Comparison of ENCODE assay signal across 7 mouse cellular contexts in genomic region chr7:116307871-116308631, GRCm38 (mm10). TPM values are rescaled to one million over a fixed set of nuclear protein-coding genes. Genes with fewer than 3 reads are reported as not detected.
DNase-seq lines count a peak whose midpoint lies in the region; ATAC-seq and TF ChIP-seq lines count a peak whose summit lies in the region.

Plekha7 (minus strand) TSS chr7:116308376.

- no peaks in the 10 kb centered on the region for H3K27me3 ChIP-seq in forebrain, embryonic 11.5 days (ENCODE audit: control insufficient read depth, insufficient read depth, low read length)
- peaks cover 40% of the 10 kb centered on the region for H3K27me3 ChIP-seq in limb, embryonic 12.5 days
- peaks cover 2% of the 10 kb centered on the region; the same call in 1 of the 2 replicates for H3K27me3 ChIP-seq in midbrain, embryonic 13.5 days
- peaks cover 5% of the 10 kb centered on the region; the same call in 1 of the 2 replicates for H3K27me3 ChIP-seq in stomach, embryonic 15.5 days (replicated peaks)

- peaks cover 5% of the 10 kb centered on the region for H3K4me1 ChIP-seq in bone marrow macrophage, adult 2 months (ENCODE audit: control insufficient read depth, insufficient read depth, low read length)
- peaks cover 3% of the 10 kb centered on the region; the same call in 1 of the 2 replicates for H3K4me1 ChIP-seq in forebrain, embryonic 11.5 days (replicated peaks; ENCODE audit: control insufficient read depth, insufficient read depth, low read length)
- peaks cover 17% of the 10 kb centered on the region for H3K4me1 ChIP-seq in limb, embryonic 12.5 days (replicated peaks)
- H3K4me1 ChIP-seq in midbrain, embryonic 13.5 days (replicated peaks): peaks cover 27% of the 10 kb centered on the region
- peaks cover 19% of the 10 kb centered on the region for H3K4me1 ChIP-seq in stomach, embryonic 15.5 days

- H3K9ac ChIP-seq in forebrain, embryonic 11.5 days (ENCODE audit: low read length): peak within 1 kb of the TSS; percentile 79
- peak within 1 kb of the TSS; percentile 61 for H3K9ac ChIP-seq in limb, embryonic 12.5 days (replicated peaks)
- H3K9ac ChIP-seq in midbrain, embryonic 13.5 days (replicated peaks): peak within 1 kb of the TSS; percentile 76
- peak within 1 kb of the TSS; percentile 38 for H3K9ac ChIP-seq in stomach, embryonic 15.5 days

- TF ChIP-seq CTCF in bone marrow macrophage, adult 2 months (IDR thresholded peaks at IDR 0.05; ENCODE audit: low read depth, low read length): no peak

- WGBS in forebrain, embryonic 11.5 days: under 1% methylated on average over 58 of the region's 65 CpGs
- under 1% methylated on average over 59 of the region's 65 CpGs for WGBS in limb, embryonic 12.5 days
- under 1% methylated on average over 63 of the region's 65 CpGs for WGBS in midbrain, embryonic 13.5 days
- WGBS in stomach, embryonic 15.5 days: under 1% methylated on average over 58 of the region's 65 CpGs

- H3K9me3 ChIP-seq in forebrain, embryonic 11.5 days (ENCODE audit: control insufficient read depth, low read length): no peaks in the 10 kb centered on the region
- H3K9me3 ChIP-seq in limb, embryonic 12.5 days: no peaks in the 10 kb centered on the region
- H3K9me3 ChIP-seq in midbrain, embryonic 13.5 days: no peaks in the 10 kb centered on the region
- no peaks in the 10 kb centered on the region for H3K9me3 ChIP-seq in stomach, embryonic 15.5 days

- peak; percentile 83 for ATAC-seq in forebrain, embryonic 11.5 days (replicated peaks; ENCODE audit: low FRiP score)
- peak; percentile 58 for ATAC-seq in inflammation-experienced regulatory T-cells, adult 6 months
- peak; percentile 62 for ATAC-seq in limb, embryonic 12.5 days (ENCODE audit: insufficient number of reproducible peaks, insufficient read depth, low FRiP score, low TSS enrichment, low read depth)
- peak; percentile 77 for ATAC-seq in midbrain, embryonic 13.5 days
- peak; percentile 79 for ATAC-seq in stomach, embryonic 15.5 days (ENCODE audit: insufficient read depth, low FRiP score, low read depth)

- no peak within 1 kb of the TSS for H3K27ac ChIP-seq in bone marrow macrophage, adult 2 months (ENCODE audit: insufficient read depth, low read depth, low read length)
- peak within 1 kb of the TSS; percentile 76 for H3K27ac ChIP-seq in forebrain, embryonic 11.5 days (ENCODE audit: low read depth, low read length)
- H3K27ac ChIP-seq in limb, embryonic 12.5 days: no peak within 1 kb of the TSS
- H3K27ac ChIP-seq in midbrain, embryonic 13.5 days: no peak within 1 kb of the TSS; the same call in 1 of the 2 replicates
- H3K27ac ChIP-seq in stomach, embryonic 15.5 days: peak within 1 kb of the TSS; percentile 92

- H3K4me3 ChIP-seq in bone marrow macrophage, adult 2 months (ENCODE audit: insufficient read depth, low read length): peak within 1 kb of the TSS; percentile 73
- peak within 1 kb of the TSS; percentile 89 for H3K4me3 ChIP-seq in forebrain, embryonic 11.5 days (ENCODE audit: low read depth, low read length)
- peak within 1 kb of the TSS; percentile 71 for H3K4me3 ChIP-seq in limb, embryonic 12.5 days (replicated peaks)
- H3K4me3 ChIP-seq in midbrain, embryonic 13.5 days (replicated peaks): peak within 1 kb of the TSS; percentile 84
- peak within 1 kb of the TSS; percentile 72 for H3K4me3 ChIP-seq in stomach, embryonic 15.5 days (replicated peaks)

- no peak for TF ChIP-seq POLR2A in bone marrow macrophage, adult 2 months (IDR thresholded peaks at IDR 0.05; ENCODE audit: borderline replicate concordance, low read depth, low read length)

- H3K36me3 ChIP-seq in forebrain, embryonic 11.5 days (ENCODE audit: control insufficient read depth, insufficient read depth, low read length): no peaks in the 10 kb centered on the region
- no peaks in the 10 kb centered on the region for H3K36me3 ChIP-seq in limb, embryonic 12.5 days
- no peaks in the 10 kb centered on the region for H3K36me3 ChIP-seq in midbrain, embryonic 13.5 days
- H3K36me3 ChIP-seq in stomach, embryonic 15.5 days: no peaks in the 10 kb centered on the region

- H3K4me2 ChIP-seq in forebrain, embryonic 11.5 days (ENCODE audit: low read depth, low read length, severe bottlenecking): peak within 1 kb of the TSS; percentile 76
- H3K4me2 ChIP-seq in limb, embryonic 12.5 days: peak within 1 kb of the TSS; percentile 100
- H3K4me2 ChIP-seq in midbrain, embryonic 13.5 days (replicated peaks): peak within 1 kb of the TSS; percentile 99
- H3K4me2 ChIP-seq in stomach, embryonic 15.5 days: peak within 1 kb of the TSS; percentile 98

- peak; percentile 42 for DNase-seq in MN1 (ENCODE audit: low spot score)
- DNase-seq in forebrain, embryonic 11.5 days (ENCODE audit: low spot score): peak; percentile 94

RNA-seq across cellular contexts. Expression of gene Plekha7, which starts in this region (rescaled TPM):
- polyA plus RNA-seq in bone marrow macrophage, adult 2 months (2012; ENCODE audit: insufficient read depth, insufficient read length, missing spikeins): 1.1 TPM in 1 of 2 replicates, not detected in the other
- polyA plus RNA-seq in forebrain, embryonic 11.5 days (2014; fragmentation: Nextera tagmentation; extraction: Ambion mirVana): 16.1 and 17.9 TPM in 2 replicates
- 10 to 100 TPM in 1 of 3 experiments, 1 to 10 TPM in 2; 4.6 to 13.4 (median 6.8) TPM for polyA plus RNA-seq in inflammation-experienced regulatory T-cells, adult 6 months (2017; shearing (Covaris generic))
- polyA plus RNA-seq in limb, embryonic 12.5 days (2016; fragmentation: Nextera tagmentation; extraction: Ambion mirVana): 8.6 and 11.4 TPM in 2 replicates
- 7.5 and 10.1 TPM in 2 replicates for polyA plus RNA-seq in midbrain, embryonic 13.5 days (2015; fragmentation: Nextera tagmentation; extraction: Ambion mirVana)
- 17.4 and 19.3 TPM in 2 replicates for polyA plus RNA-seq in stomach, embryonic 15.5 days (2015; fragmentation: Nextera tagmentation; extraction: Ambion mirVana)

Comparison
In these comparisons a context has a peak if more than half of its experiments do, and no peak if none do; other contexts are left out.
1. H3K27ac ChIP-seq: peak in forebrain, embryonic 11.5 days (single experiment) and stomach, embryonic 15.5 days (single experiment); none in bone marrow macrophage, adult 2 months (single experiment), limb, embryonic 12.5 days (single experiment) and midbrain, embryonic 13.5 days (single experiment).
2. Peak in every context shown above with its lines, with median percentiles within 50 percentile points of each other: H3K4me3 ChIP-seq, ATAC-seq, H3K4me2 ChIP-seq and H3K9ac ChIP-seq.